Mouse (Mus musculus) C2C12 (cell line): Measurements from ENCODE around the gene Atrnl1.

Experiments
- CEBPB ChIP-seq: IDR thresholded peaks from one replicate; pipeline ENCODE4 v1.6.1; 2011; ENCODE audit warnings: low read depth, mild to moderate bottlenecking, control low read depth, moderate library complexity
- CTCF ChIP-seq: IDR thresholded peaks from one replicate; pipeline ENCODE4 v1.5.1; 2011; ENCODE audit not compliant: control insufficient read depth, insufficient read depth, insufficient read length
- USF1 ChIP-seq: IDR thresholded peaks from one replicate; pipeline ENCODE4 v1.6.1; 2011; ENCODE audit warnings: low read depth, mild to moderate bottlenecking, control low read depth, moderate library complexity

DNA sequence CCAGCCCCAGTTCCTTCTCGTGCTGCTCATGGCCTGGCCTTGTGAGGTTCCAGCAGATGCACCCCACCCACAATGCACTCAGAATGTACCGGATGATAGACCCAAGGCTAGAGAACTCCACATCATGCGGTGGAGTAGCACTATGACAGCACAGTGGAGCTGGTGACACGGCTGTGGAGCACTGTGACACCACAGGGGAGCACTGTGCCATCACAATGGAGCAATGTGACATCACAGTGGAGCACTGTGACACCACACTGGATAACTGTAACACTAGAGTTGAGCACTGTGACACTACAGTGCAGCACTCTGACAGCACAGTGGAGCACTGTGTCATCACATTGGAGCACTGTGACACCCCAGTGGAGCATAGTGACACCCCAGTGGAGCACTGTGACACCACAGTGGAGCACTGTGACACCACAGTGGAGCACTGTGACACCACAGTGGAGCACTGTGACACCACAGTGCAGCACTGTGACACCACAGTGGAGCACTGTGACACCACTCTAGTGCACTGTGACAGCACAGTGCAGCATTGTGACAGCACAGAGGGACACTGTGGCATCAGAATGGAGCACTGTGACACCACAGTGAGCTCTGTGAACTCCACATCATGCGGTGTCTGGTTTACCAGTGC lies 502.4 kb downstream of the Atrnl1 start:
- TF ChIP-seq USF1 (no peak), CTCF (no peak), CEBPB (no peak)
